Mouse (Mus musculus) urinary bladder, postnatal 4 days (tissue): ENCODE results near the gene Yipf2.

Experiments used
- DNase-seq, 2 experiments: peaks; one replicate each; pipeline ENCODE4 v3.0.0; 2021 to 2022; ENCODE audit warnings: low spot score in 2 of 2

The Yipf2 gene

GRCm38 (mm10) chr9:21592703-21593121 is at the start of gene Yipf2, which contains the start of gene Timm29:
Gene Yipf2 (minus strand): TSS chr9:21592828.
Gene Timm29 (plus strand): TSS chr9:21592722.
- DNase-seq, result peak; percentile 82 to 85

DNA sequence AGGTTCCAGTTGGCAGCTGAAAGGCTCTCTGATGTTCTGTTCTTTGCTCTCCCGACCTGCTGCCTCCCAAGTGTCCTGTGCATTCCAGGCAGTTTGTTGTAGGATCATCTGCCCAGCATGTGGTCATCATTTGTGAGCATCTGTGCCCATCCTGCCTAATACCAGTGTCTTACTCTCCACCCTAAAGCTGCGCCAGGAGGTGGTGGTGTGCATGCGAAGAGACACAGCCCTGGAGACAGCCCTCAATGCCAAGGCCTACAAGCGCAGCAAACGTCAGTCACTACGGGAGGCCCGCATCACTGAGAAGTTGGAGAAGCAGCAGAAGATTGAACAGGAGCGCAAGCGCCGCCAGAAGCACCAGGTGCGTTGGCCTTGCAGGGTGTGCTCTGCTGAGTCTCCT is 46.4 kb upstream of the Yipf2 start:
- no peak for DNase-seq

DNA sequence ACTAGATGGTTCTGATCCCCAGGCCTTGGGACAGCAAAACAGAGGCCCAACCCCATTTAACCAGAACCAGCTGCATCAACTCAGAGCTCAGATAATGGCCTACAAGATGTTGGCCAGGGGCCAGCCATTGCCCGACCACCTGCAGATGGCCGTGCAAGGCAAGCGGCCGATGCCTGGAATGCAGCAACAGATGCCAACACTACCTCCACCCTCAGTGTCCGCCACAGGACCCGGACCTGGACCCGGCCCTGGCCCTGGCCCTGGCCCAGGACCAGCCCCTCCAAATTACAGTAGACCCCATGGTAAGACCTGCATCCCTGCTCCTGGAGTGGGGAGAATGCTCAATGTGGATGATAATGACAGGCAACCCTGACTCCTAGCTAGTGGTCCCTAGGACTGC is 43.0 kb upstream of the Yipf2 start:
- no peak for DNase-seq

GRCm38 (mm10) chr9:21633106-21633505 is 40.5 kb upstream of the Yipf2 start:
- DNase-seq, result no peak

GRCm38 (mm10) chr9:21630673-21631072 is 38.0 kb upstream of the Yipf2 start:
- DNase-seq, result no peak

DNA sequence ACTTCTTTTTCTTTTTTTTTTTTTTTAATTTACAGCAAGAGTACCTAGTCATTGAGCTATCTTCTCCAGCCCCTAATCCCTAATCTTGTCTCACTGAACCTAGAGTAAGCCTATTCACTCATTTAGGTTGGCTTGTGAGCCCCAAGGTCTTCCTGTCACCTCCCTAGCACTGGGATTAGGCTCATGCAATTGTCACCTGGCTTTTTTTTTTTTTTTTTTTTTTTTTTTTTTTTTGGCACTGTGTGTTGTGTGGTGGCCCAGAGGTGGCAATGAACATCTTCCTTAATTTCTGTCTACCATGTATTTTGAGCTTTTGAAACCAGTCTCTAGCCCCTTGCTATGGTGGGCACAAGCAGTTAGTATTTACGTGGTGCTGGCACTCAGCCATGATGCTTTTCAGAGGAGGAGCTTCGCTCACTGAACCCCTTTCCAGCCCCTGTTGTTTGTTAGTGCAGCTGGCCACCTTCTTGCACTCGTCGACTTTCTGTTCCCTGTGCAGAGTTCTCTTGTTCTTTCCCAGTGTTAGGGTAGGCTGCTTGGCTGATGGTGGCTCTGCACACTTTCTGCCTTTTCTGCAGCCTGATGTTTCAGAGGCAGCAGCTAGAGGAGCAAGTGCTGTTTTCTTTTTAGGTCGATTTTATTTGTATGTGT is 34.6 kb upstream of the Yipf2 start:
- DNase-seq, result no peak

DNA sequence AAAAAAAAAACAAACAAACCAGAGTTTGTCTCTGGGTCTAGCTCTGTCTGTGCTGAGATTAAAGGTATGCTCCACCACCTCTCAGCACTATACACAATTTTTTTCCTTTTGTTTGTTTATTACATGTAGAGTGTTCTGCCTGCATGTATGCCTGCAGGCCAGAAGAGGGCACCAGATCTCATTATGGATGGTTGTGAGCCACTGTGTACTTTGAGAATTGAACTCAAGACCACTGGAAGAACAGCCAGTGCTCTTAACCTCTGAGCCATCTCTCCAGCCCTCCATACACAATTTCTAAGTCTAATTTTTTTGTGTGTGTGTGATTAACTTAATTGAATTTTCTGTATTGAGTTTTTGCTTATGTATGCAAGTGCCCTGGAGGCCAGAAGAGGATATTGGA is 33.9 kb upstream of the Yipf2 start:
- no peak for DNase-seq

- DNase-seq, result no peak
These were observed 33.0 kb upstream of the Yipf2 start for GRCm38 (mm10) chr9:21625342-21626339.

DNA sequence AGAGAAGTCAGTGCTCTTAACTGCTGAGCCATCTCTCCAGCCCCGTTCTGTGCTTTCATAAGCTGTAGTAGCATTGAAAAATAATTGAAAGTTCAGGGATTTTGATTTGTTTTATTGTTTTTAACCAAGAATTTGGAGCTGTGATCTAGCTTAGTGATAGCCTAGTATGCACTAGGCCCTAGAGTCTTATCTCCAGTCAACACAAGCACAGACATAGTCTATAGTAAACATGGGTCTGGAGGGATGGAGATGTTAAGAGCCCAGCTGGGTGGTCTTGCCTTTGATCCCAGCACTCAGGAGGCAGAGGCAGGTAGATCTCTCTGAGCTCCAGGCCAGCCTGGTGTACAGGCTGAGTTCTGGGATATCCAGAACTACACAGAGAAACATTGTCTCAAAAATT is 30.0 kb upstream of the Yipf2 start:
- no peak for DNase-seq

- DNase-seq, result no peak
These were observed 27.6 kb upstream of the Yipf2 start for GRCm38 (mm10) chr9:21620229-21620628.

DNA sequence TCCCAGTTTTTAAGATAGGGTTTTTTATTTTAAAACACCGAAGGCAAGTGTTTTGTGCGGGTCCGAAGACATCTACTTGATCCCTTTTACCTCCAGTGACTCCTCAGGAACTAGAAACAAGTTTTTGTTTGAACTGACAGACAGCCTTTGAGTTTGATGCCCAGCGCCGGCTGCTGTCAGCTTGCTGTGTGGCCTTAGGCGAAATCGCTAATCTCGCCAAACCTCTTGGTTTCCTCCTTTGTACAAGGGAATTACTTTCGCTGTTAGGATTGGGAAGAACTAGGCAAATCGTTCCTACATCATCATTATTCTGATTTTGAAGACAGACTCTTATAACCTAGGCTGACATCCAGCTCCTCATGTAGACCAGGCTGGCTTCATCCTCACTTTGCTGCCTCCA is 24.4 kb upstream of the Yipf2 start:
- DNase-seq, result no peak

DNA sequence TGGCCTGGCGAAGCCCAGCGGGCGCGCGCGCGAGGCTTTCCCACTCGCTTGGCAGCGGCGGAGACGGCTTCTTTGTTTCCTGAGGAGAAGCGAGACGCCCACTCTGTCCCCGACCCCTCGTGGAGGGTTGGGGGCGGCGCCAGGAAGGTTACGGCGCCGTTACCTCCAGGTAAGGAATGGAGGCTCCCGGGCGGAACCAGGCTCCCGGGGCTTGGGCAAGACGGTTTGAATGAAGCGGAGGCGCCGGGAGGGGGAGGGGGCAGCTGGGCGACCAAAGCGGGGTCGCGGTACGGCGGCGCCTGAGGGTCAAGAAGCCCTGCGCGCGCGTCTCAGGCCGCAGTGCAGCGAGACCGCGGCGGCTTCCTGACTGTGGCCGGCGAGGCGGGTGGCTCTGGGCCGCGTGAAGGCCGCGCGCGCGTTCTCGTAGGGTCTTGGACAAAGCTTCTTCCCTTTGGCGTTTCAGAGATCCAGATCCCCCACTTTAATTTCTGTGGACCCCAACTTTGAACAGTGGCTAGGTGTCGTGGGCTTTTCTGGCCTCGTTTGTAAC is 23.7 kb upstream of the Yipf2 start:
- peak; percentile 86 to 88 for DNase-seq

DNA sequence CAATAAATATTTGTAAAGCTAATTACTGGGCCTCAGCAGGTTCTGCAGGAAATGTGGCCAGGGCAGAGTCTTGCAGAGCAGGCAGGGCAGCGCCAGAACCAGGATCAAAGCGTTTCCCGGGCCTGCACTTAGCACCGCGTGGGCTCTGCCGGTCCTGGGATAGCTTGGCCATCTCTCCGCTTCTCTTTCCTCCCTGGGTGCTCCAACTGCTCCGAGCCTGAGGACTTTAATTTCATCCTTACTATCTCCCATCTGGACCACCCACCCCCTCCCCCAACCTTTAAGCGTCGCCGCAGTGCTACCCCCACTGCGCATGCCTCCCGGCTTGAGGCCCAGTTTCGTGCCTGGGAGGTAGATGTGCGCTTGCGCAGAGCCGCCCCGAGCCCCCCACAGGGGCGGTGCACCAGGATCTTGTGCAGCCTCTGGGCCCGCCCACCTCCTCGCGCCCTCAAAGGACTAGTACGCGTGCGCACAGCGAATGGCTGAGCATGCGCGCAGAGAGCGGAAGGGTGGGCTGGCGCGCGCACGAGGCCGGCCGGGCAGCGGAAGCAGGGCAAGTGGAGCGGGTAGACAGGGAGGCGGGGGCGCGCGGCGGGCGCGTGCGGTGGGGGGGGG is 23.1 kb upstream of the Yipf2 start, which contains the start of gene Smarca4:
Gene Smarca4, plus strand, starts transcription at position 553 of the 615 bp plus-strand sequence.
- DNase-seq, result peak; percentile 99 to 100

- no peak for DNase-seq
These were observed 22.4 kb upstream of the Yipf2 start for GRCm38 (mm10) chr9:21614864-21615616.

DNA sequence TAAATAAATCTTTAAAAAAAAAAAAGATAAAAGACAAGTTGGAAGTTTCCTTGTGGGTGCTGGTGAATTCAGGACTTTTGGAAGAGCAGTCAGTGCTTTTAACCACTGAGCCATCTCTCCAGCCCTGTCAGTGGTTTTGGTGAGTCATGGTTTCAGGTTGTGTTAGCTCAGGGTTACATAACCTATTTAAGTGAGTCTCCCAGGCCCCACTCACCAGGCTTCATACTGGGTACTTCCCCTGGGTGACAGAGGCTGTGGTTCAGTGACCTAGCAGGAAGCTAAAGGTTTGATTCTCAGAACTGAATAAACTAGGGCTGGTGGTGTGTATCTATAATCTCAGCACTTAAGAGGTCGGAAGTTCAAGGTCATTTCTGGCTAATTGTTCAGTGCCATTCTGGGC is 17.2 kb upstream of the Yipf2 start:
- DNase-seq, result no peak

- no peak for DNase-seq
These were observed 14.0 kb upstream of the Yipf2 start for GRCm38 (mm10) chr9:21606648-21607047.

GRCm38 (mm10) chr9:21605865-21606264 is 13.2 kb upstream of the Yipf2 start:
- no peak for DNase-seq

DNA sequence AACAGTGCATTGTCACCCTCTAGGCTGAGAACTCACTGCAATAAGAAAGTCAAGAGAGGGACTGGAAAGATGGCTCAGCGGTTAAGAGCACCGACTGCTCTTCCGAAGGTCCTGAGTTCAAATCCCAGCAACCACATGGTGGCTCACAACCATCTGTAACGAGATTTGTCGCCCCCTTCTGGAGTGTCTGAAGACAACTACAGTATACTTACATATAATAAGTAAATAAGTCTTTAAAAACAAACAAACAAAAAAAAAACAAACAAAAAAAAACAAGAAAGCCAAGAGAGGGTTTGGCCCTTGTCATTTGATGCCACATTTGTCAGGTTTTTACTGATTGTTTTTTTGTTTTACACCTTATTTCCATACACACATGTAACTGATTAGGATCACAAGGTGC is 11.5 kb upstream of the Yipf2 start:
- DNase-seq, result no peak

- peak in 1 of 2 experiments; percentile 54 for DNase-seq
These were observed 9.2 kb upstream of the Yipf2 start for GRCm38 (mm10) chr9:21601722-21602399.

DNA sequence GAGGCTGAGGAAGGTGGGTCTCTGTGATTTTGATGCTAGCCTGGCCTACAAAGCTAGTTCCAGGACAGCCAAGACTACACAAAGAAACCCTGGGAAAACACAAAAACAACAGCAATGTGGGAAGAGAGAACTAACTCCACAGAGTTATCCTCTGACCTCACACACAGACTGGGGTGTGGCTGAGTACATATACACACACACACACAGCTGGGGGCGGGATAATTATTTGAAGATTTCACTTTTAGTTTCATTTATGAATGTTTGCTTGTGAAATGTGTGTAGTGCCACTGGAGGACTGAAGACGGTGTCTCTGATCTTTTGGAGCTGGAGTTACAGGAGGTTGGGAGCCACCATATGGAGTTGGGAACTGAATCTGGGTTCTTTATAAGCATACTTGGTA is 8.4 kb upstream of the Yipf2 start:
- DNase-seq, result no peak

- no peak for DNase-seq
These were observed 7.6 kb upstream of the Yipf2 start for GRCm38 (mm10) chr9:21600186-21600585.
